Mouse (Mus musculus): Measurements from ENCODE around the gene Aph1b.
"Not testable (repeated sequence)": the region's sequence is repeated elsewhere in the genome, so short reads cannot be mapped to it uniquely, and the experiment has no call there.

The Aph1b gene

DNA sequence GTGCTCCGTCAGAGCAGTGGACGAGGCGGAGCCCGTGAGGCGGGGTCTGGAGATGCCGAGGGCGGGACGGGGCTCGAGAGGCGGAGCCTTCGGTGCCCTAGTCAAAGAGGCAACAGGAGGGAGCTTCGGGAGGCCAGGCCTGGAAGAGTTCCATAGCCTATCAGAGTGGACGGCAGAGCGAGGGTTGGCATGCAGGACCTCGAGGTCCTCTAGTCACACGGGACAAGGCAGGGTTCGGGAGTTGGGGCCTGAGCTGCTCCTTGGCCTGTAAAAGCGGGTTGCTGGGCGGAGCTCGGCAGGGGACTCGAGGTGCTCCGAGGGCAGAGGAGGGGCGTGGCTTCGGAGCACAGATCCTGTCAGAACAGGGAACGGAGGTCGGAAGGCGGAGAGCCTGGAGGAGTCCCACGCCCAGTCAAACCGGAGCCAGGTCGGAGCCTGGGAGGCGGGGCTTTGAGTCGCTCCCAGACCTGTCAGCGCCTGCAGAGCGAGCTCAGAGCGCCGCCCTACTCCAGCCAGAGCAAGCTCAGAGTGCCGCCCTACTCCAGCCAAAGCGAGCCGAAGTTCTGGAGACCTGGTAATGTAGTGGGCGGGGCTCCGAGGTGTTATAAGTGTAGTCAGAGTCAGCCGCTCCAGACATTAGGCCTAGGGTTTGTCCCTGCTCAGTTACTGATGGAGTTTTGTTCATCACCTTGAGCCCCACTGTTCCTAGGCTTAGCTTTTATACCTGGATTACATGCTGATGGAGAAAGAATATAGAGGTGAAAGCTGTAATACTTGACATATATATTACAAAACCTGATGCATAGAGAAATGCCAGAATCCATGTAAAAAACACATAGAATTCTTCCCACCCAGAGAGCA is at the start of gene Aph1b:
Gene Aph1b, minus strand, starts transcription at position 27 of the 861 bp plus-strand sequence.
- peak; percentile 98 for DNase-seq

DNA sequence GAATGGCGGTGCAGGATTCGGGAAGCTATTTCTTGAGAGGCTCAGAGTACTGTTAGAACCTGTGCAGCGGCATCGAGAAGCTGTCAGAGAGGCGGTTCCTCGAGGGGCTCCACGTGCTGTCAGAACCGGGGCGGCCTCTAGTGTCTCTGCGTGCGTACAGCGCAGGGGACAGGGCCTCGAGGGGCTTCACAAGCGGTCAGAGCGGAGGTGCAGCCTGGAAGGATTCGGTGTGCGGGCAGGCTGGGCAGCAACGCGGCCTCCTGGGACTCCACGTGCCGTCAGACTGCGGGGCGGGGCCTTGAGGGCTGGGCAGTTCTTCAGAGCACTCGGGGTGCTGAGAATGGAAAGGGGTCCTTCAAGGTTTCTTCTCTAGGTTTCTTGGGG is 39.8 kb upstream of the Aph1b start:
- peak in 1 of 2 experiments; percentile 74 for DNase-seq

DNA sequence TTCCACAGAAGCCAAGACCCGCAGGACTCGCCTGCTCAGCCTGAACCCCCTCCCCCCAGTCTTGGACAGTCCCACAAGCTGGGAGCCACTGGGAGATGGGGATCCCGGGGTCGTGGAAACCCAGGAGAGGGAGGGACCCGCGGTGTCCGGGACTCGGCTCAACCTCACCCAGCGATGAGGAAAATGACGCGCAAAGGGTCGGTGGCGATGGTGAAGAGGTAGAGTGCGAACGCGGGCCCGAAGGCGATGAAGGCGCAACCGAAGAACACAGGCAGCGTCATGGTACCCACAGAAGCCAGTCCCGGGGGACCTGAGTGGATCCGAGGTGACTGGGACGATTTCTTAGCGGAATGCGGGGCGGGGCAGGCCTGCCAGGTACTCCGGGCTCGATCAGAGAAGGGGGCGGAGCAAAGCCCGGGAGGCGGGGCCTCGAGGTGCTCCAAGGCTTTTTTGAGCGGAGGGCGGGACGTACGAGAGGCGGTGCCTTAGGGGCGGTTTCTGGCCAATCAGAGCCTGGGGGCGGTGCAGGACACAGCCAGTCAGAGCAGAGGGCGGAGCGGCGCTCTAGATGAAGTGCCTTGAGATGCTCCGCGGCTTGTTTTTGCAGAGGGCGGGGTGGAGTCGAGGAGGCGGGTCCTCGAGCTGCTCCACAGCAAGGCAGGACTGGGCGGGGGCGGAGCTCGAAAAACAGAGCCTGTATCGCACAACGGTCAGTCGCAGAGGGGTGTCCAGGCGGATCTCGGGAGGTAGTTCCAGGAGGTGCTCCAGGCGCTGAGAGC is 39.2 kb upstream of the Aph1b start, which contains the start of gene Aph1c:
Gene Aph1c, minus strand, starts transcription at position 409 of the 779 bp plus-strand sequence.
- peak; percentile 100 for DNase-seq

DNA sequence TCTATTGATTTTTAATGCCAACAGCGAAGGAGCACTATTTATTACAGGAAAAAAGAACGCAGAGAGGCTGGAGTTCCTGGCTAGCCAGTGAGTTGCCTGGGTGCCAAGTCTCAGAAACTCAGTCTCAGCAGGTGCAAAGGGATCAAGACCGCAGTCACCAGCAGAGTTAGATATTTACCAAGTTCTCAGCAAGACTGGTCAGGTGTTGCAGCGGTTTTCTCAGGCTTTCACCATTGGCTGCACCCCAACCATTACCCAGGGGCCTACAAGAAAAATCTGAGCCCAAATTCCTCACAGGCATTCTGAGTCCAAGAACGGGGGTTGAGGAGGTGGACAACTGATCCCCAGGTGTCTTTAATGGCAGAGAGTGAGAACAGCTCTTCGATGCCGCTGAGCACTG is 38.6 kb upstream of the Aph1b start:
- peak; percentile 69 to 77 for DNase-seq

DNA sequence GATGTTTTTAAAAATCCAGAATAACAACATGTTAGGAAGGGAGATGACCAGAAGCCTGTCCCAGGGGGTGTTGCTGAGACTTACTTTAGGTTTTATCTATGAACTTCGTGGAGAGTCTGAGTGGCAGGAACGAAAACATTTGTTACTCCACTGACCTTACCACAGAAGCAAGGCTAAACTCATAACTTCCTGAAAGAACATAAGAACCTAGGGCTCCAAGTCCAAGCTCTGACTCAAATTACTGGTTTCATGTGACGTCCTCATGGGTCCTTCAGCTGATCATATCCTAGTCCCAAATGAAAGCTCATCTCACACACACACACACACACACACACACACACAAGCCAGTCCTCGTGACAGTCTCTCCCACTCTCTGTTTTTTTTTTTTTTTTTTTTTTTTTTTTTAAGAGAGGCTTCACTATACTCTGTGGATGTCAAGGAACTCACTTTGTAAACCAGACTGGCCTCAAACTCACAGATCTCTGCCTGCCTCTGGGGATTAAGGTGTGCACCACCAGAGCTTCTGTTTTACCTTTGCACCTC is 37.1 kb upstream of the Aph1b start:
- DNase-seq = peak; percentile 21 to 31

DNA sequence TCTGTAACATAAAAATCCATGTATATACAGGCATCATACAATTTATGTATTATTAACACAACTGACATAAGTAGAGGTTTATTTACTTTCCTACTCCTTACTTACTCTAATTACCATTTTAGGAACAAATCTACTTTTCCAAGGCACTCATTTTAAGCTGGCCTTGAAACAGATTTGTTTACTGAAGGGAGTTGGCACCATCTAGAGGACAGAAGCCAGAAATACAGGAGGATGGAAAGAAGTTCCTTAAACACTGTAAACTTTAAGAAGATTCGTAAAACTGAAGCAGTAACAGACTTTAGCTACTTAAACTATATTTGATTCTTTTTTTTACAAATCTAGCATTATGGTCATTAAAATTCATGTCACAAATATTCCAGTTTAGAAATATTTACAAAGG is 30.7 kb upstream of the Aph1b start:
- DNase-seq = peak; percentile 48 to 51

DNA sequence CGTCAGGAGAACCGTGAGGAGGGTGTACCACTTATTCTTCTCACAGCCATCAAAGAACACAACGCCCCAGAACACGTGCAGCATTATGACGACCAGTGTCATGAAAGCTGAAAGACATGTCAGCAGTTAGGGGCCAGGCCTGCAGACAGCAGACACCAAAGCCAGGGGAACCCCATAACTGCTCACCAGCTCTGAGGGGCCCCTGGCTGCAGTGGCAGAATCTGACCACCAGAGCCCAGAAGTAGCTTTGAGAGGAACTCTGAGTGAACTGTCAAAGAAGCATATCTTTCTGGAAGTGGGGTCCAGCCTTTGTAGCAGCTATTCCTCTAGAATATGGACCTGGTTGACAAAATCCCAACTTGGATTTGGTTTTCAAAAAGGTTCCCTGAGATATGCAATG is 27.0 kb upstream of the Aph1b start:
- DNase-seq = not testable (repeated sequence)

DNA sequence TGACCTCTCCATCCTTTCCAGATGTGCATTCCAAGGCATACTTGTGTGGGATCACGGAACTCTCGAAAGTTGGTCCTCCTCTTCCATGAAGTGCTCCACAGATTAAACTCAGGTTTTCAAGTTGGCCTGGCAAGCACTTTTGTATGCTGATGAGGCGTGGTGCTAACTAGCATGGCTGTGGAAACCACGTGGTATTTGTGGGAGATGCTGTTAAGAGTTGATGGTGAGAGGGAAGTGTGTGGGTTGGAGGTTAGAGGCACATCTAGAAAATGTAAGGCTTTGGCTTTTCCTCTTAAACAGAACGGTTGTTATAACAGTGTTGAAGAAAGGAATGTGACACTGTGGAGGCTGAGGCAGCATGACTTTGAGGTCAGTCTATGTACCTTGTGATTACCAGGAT is 25.7 kb upstream of the Aph1b start:
- no peak for DNase-seq

DNA sequence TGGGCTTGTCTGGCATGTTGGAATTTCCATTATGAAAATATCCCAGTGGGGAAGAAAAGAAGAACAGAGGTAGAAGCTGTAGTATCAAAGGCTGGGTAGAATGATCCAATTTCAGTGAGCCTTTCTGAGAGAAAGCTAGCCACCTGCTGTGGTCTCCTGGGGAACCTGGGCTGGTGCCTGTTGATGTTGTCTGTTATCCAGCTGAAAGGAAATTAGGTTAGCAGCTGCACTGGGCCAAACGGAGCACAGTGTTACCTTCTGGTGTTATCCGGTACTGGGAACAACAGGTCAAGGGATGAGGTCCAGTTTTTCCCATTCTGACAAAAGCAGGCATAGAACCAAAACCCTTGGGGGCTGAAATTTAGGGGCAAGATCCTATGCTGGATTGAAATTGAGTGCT is 18.1 kb upstream of the Aph1b start:
- DNase-seq = no peak

DNA sequence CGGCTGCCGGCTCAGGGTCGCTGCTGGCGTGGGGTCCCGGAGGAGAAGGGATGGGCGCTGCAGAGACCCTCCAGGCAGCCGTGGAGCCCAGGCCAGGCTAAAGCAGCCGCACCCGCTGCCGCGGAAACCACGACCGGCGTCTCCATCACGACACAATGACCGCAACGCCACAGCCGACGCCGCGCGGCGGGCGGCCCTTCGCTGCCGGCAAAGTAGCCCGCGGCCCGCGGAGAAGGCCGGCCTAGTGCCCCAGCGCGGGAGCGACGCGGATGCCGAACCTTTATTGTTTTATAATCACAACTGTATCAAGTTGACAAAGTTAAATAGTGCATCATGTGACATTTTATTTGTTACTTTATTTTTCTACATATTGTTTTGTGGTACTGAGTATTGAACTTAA is 10.7 kb upstream of the Aph1b start:
- not testable (repeated sequence) for DNase-seq

DNA sequence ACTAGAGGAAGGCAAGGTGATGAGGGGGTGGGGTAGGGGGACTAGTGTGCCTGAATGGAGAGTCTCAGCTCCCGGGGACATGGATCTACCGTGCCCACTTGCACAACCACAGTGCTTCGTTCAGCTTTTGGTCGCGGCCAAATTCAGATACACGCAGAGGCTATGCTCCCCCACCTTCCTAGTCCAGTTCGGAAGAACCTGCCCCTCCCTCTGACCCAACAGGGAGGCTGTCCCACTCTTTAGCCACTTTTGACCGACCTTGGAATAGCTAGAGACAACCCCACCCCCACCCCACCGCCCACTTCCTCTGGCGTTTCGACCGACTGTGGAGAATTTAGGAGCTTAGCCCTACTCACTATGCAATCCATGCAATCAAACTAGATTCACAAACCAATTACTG is 6.7 kb upstream of the Aph1b start:
- no peak for DNase-seq

DNA sequence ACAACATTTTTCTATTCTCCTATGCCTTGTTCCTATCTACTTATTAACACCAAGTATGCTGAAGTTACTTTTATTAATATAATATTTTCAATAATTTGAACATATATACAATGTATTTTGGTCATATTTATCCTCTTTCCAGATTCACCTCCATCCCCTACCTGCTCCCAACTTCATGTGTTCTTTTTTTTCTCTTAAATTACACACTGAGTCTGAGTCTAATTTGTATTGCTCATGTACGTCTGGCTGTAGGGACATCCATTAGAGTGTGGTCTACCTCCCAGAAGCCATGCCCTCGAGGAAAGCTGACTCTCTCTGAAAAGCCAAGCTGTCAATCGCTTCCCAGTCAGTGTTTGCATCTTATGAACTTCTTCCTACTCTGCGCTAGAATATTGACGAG is 1.4 kb upstream of the Aph1b start, which contains the start of gene Gm10647:
Gene Gm10647, plus strand, starts transcription at position 301 of the 400 bp plus-strand sequence.
- no peak for DNase-seq

DNA sequence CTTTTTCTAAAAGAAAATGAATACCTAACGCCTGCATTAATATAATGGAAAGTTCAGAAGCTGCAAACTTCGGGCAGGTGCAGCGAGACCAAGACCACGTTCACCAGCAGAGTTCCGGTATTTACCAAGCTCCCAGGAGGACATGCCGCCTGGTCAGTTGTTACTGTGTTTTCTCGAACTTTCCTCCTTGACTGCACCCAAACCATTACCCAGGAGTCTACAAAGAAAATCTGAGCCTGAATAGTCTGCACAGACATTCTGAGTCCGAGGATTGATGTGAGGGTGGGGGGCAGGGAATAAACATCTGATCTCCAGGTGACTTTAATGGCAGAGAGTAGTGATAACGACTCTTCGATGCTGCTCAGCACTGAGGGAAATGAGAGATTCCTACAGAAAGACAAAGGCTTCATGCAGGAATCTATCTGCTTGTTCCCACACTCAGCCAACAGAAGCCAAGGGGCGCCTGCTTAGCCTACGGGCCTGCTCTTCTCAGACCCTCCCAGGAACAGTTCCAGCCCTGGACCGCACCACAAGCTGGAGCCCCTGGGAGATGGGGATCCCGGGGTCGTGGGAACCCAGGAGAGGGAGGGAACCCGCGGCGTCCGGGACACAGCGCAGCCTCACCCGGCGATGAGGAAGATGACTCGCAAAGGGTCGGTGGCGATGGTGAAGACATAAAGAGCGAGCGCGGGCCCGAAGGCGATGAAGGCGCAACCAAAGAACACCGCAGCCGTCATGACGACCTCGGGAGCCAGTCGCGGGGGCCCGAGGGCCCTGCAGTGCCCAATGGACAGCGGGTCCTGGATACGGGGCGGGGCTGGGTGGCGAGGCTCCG is 444 bp downstream of the Aph1b start:
- peak in 1 of 2 experiments; percentile 34 for DNase-seq

DNA sequence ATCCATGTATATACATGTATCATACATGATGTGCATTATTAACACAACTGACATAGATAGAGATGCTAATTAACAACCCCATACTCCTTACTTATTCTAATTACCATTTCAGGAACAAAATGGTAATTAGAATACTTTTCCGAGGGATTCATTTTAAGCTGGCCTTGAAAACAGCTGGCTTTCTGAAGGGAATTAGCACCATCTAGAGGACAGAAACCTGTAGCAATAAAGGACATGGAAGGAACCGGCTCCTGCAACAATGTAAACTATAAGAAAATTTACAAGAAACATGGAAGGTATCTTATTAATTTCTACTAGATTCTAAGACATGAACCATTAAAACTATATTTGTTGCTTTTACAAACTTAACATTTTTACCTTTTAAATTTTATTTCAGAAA is 7.5 kb downstream of the Aph1b start:
- peak; percentile 23 to 63 for DNase-seq

DNA sequence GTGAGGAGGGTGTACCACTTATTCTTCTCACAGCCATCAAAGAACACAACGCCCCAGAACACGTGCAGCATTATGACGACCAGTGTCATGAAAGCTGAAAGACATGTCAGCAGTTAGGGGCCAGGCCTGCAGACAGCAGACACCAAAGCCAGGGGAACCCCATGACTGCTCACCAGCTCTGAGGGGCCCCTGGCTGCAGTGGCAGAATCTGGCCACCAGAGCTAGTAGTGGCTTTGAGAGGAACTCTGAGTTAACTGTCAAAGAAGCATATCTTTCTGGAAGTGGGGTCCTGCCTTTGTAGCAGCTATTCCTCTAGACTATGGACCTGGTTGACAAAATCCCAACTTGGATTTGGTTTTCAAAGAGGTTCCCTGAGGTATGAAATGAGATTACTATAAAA is 10.7 kb downstream of the Aph1b start:
- peak in 1 of 2 experiments; percentile 36 for DNase-seq

DNA sequence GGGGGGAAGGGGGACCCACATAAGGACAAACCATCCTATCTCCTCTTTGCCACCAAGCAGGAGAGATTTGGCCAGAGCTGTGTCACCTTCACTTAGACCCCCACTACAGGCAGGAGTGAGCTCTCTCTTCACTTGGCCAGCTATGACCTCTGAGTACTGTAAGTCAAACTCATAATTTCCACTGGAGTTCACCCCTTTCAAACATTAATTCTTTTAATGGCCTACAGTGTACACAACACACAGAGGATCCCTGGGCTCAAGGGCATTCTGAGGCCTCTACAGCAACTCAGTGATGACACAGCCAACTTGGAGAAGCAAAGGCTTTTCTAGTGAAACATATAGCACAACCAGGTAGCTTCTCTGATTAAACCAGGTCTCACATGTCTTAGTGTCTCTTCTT is 24.6 kb downstream of the Aph1b start:
- DNase-seq = peak; percentile 44 to 76

DNA sequence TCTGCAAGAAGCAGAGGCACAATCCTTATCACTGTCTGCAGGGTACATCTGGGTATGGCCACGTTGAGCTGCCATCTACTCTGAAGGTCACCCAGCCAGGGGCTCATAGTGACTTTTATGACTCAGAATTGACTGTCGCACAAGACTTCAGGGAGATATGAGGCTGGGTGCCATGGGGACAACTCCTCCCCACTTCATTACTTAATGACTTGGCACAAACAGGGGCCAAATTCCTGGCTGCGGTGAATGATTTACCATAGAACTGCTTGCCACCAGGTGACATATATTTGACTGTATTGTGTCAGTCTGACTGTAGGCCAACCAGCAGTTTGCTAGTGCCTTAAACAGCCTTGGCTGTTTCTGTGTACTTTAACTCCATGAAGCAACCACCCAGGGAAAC is 26.0 kb downstream of the Aph1b start:
- peak; percentile 82 to 91 for DNase-seq

DNA sequence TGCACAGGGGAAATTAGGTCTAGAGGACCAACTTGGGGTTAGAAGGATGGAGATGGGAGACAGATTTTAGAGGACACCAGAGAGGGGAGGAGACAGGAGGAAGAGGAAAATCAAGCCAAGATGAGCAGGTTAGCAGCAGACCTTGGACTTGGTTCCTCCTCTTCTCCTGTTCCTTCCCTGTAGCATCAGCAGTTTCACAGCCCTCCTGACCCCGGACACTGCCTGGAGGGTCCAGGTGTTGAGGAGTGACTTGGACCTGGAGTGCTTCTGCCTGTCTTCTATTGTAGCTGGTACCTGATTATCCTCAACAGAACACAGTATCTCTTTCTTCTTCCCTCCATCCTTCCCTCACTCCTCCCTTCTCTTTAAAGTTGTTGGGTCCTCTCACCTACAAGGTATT is 26.6 kb downstream of the Aph1b start:
- peak; percentile 58 to 67 for DNase-seq

DNA sequence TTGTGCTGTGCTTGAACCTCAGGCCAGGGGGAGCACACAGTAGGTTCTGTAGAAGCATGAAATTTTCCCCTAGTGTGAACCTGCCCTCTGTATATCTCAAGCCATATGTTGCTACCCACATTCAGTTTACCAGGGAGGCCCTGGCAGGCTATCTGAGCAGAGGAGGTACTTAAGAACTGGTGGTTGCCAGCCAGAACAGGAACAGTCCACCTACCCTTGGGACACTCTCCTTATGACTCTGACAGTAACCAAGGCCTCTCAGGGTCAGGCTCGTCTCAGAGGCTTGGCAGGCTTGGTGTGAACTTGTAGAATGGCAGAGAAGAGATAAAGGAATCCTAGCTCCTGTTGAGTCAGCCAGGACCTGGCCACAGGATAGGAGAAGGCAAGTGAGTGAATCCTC is 34.3 kb downstream of the Aph1b start:
- DNase-seq = peak; percentile 51 to 55

DNA sequence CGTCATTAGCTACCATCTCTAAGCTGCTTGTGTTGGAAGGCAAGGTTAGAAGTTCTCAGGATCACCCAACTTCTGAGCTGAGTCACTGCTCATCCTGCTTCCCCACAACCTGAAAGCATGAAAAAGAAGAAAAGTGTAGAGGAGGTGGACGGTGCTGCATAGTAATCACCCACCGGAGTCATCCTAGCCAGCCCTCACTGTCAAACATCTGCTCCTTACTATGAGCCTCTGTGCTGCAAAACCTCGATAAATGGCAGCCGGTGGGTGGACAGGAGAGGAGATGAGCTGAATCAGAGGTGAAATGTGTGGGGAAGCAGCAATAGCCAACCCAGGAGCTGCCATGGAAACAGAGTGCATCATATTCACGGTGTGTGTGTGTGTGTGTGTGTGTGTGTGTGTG is 42.4 kb downstream of the Aph1b start:
- DNase-seq = no peak

DNA sequence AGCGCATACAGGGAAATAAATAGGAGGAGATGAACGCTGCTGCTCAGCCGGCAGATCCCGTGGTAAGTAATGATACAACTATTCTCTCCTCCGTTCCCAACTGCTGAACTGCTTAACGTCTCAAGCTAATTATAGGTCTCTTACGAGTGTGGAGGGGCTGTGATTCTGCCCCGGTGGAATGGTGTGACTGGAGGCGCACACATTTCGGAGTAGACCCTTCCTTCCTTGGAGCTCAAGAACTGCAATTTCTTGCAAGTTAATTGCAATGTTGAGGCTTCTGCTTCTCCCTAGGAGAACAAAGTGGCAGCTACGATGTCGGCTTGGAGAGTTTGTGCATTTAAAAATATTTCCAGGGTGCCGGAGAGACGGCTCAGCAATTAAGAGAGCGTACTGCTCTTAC is 46.9 kb downstream of the Aph1b start:
- no peak for DNase-seq

DNA sequence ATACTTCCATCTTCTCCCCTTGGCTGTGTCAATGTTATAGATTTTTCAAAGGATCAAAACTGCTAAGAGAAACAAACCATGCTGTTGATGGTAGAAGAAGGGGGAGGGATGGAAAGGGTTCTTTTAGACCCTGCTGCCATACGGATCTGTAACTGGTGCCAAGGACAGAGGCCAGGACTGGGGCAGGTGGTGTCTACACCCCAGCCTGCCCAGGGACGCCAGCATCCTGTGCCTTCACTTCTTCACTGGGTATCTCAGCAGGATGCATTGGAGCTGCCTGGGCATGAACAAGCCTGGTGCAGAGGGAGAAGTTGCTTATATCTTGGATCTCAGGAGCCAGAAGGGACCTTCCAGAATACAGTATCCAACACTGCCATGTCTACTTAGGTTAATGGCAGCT is 50.8 kb downstream of the Aph1b start:
- no peak for DNase-seq

DNA sequence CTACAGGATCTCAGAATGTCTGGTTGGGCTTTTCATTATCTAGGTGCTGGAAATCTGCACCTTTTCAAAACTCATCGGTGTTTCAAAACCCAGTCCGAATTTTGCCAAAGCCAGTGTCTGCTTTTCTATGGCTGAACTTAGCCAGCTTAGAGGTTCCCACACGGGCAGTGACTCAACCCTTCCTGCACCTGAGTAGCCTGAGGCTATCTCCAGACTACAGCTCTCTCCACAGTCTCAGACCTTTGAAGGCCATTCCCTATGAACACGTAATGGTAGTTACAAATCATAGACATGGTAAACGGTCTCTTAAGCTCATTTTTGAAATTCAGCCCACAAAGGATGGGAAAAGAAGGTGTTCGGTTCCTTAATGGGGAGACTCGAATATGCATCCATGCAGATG is 55.8 kb downstream of the Aph1b start:
- no peak for DNase-seq

All from kidney, postnatal 36 days (tissue).